Mouse (Mus musculus): ENCODE results near the gene Zbtb1. TPM values are rescaled to one million over a fixed set of nuclear protein-coding genes. Genes with fewer than 3 reads are reported as not detected.
A peak's percentile ranks its signal among the peaks of the same experiment; 100 is the strongest.

Gene Zbtb1
- polyA plus RNA-seq, 1 experiment = 3.5 TPM

DNA sequence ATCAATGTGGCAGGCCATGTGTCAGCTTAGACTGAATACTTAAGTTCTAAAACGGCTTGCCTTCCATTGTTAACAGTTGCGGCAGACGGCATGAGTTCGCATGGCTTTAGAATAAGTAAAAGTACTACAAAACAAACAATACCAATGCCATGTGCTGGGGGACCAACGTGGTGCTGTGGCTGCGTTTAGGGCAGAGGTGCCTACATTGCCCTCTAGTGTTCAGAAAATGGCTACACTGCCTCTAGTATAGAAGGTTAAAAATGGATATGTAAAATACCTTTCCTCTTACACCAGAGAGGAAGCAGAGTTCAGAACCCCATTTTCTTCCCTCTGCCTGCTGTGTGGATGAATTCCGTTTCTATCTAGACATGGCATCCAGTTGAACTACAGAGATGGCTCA is 6.6 kb downstream of the Zbtb1 start:
- peak; percentile 39; the same call in 1 of the 2 replicates for TF ChIP-seq CTCF (IDR thresholded peaks at IDR 0.05; ENCODE audit: extremely low read depth, insufficient read depth, low read length)
- TF ChIP-seq POLR2A (IDR thresholded peaks at IDR 0.05; ENCODE audit: extremely low read depth, insufficient read depth, low read length) = no peak
- no peak overlapping the region for H3K27ac ChIP-seq (ENCODE audit: insufficient read depth, low read length)
- H3K4me3 ChIP-seq (ENCODE audit: insufficient read depth, low read length) = no peak overlapping the region
- no peaks in the 10 kb centered on the region; the same call in 1 of the 2 replicates for H3K4me1 ChIP-seq (ENCODE audit: control insufficient read depth, insufficient read depth, low read length)

GRCm38 (mm10) chr12:76377059-76377458 is 7.0 kb downstream of the Zbtb1 start:
- TF ChIP-seq POLR2A (IDR thresholded peaks at IDR 0.05; ENCODE audit: extremely low read depth, insufficient read depth, low read length) (no peak), CTCF (IDR thresholded peaks at IDR 0.05; ENCODE audit: extremely low read depth, insufficient read depth, low read length) (no peak)
- Histone ChIP-seq H3K27ac (ENCODE audit: insufficient read depth, low read length) (no peak overlapping the region), H3K4me1 (ENCODE audit: control insufficient read depth, insufficient read depth, low read length) (no peaks in the 10 kb centered on the region; the same call in 1 of the 2 replicates), H3K4me3 (ENCODE audit: insufficient read depth, low read length) (no peak overlapping the region)

- Histone ChIP-seq H3K4me3 (ENCODE audit: insufficient read depth, low read length) (no peak overlapping the region), H3K4me1 (ENCODE audit: control insufficient read depth, insufficient read depth, low read length) (no peaks in the 10 kb centered on the region; the same call in 1 of the 2 replicates), H3K27ac (ENCODE audit: insufficient read depth, low read length) (no peak overlapping the region)
- no peak for TF ChIP-seq POLR2A (IDR thresholded peaks at IDR 0.05; ENCODE audit: extremely low read depth, insufficient read depth, low read length)
- no peak for TF ChIP-seq CTCF (IDR thresholded peaks at IDR 0.05; ENCODE audit: extremely low read depth, insufficient read depth, low read length)
Observed at GRCm38 (mm10) chr12:76377726-76378125, 7.7 kb downstream of the Zbtb1 start.

DNA sequence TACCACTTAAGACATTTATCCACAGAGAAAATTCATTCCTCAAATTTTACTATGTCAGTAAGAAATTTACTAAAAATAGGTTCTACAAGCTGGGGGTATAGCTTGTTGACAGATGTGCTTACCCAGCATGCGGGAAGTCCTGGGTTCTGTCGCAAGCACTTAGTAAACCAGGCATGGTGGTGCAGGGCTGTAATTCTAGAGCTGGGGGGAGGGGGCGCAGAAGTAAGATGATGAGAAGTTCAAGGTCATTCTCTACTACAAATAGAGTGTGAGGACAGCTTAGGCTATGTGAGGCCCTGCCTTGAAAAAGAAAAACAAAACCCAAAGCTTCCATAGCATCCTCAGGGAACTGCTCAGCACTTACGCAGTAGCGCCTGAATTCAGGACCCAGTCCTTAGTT is 8.5 kb downstream of the Zbtb1 start:
- no peaks in the 10 kb centered on the region; the same call in 1 of the 2 replicates for H3K4me1 ChIP-seq (ENCODE audit: control insufficient read depth, insufficient read depth, low read length)
- no peak for TF ChIP-seq CTCF (IDR thresholded peaks at IDR 0.05; ENCODE audit: extremely low read depth, insufficient read depth, low read length)
- no peak for TF ChIP-seq POLR2A (IDR thresholded peaks at IDR 0.05; ENCODE audit: extremely low read depth, insufficient read depth, low read length)
- H3K27ac ChIP-seq (ENCODE audit: insufficient read depth, low read length) = no peak overlapping the region
- no peak overlapping the region for H3K4me3 ChIP-seq (ENCODE audit: insufficient read depth, low read length)

DNA sequence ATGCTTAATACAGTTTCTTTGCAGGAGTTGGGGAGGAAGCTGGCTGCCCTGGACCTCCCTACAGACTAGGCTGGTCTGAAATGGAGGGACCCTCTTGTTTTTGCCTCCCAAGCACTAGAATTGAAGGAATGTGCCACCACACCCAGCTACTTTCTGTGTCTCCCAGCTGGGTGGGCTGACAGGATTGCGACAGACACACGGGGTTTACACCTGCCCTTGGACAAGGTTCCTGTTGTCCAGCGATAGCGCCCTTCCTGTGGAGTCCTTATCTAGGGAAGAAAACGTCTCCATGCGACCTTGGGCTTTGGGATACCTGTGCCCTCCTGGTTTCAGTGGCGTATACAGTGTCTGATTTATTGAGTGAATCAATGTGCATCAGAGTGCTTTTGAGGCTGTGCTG is 10.1 kb downstream of the Zbtb1 start:
- no peak for TF ChIP-seq POLR2A (IDR thresholded peaks at IDR 0.05; ENCODE audit: extremely low read depth, insufficient read depth, low read length)
- no peak for TF ChIP-seq CTCF (IDR thresholded peaks at IDR 0.05; ENCODE audit: extremely low read depth, insufficient read depth, low read length)
- H3K27ac ChIP-seq (ENCODE audit: insufficient read depth, low read length) = no peak overlapping the region
- no peaks in the 10 kb centered on the region; the same call in 1 of the 2 replicates for H3K4me1 ChIP-seq (ENCODE audit: control insufficient read depth, insufficient read depth, low read length)
- no peak overlapping the region for H3K4me3 ChIP-seq (ENCODE audit: insufficient read depth, low read length)

DNA sequence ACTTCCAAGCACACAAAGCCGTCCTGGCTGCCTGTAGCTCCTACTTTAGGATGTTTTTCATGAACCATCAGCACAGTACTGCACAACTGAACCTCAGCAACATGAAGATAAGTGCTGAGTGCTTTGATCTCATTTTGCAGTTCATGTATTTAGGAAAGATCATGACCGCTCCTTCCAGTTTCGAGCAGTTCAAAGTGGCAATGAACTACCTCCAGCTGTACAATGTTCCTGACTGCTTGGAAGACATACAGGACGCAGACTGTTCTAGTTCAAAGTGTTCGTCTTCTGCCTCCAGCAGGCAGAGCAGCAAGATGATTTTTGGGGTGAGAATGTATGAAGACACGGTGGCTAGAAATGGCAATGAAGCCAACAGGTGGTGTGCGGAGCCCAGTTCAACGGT is 15.3 kb downstream of the Zbtb1 start:
- Histone ChIP-seq H3K4me1 (ENCODE audit: control insufficient read depth, insufficient read depth, low read length) (no peaks in the 10 kb centered on the region), H3K27ac (ENCODE audit: insufficient read depth, low read length) (no peak overlapping the region), H3K4me3 (ENCODE audit: insufficient read depth, low read length) (no peak overlapping the region)
- TF ChIP-seq POLR2A (IDR thresholded peaks at IDR 0.05; ENCODE audit: extremely low read depth, insufficient read depth, low read length) (no peak), CTCF (IDR thresholded peaks at IDR 0.05; ENCODE audit: extremely low read depth, insufficient read depth, low read length) (no peak)

DNA sequence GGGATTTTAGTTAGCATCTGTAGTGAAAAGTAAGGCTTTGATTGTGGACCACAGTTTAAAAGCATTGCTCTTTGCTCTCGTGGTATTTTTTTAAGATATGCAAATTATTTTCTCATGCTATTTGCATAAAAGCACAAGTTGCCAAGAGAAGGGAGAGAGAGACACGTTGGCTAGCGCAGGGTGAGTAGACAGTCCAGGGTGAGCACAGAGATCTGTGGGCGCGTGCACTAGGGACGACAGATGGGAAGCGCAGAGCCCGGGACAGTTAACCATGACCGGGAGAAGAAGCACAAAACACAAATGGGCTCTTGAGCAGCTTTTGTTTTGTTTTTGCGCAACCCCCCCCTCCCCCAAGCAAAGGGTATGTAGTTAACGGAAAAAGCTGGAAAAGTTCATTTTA is 18.7 kb downstream of the Zbtb1 start:
- H3K4me1 ChIP-seq (ENCODE audit: control insufficient read depth, insufficient read depth, low read length) = no peaks in the 10 kb centered on the region
- H3K4me3 ChIP-seq (ENCODE audit: insufficient read depth, low read length) = no peak overlapping the region
- TF ChIP-seq POLR2A (IDR thresholded peaks at IDR 0.05; ENCODE audit: extremely low read depth, insufficient read depth, low read length) (no peak), CTCF (IDR thresholded peaks at IDR 0.05; ENCODE audit: extremely low read depth, insufficient read depth, low read length) (no peak)
- H3K27ac ChIP-seq (ENCODE audit: insufficient read depth, low read length) = no peak overlapping the region

DNA sequence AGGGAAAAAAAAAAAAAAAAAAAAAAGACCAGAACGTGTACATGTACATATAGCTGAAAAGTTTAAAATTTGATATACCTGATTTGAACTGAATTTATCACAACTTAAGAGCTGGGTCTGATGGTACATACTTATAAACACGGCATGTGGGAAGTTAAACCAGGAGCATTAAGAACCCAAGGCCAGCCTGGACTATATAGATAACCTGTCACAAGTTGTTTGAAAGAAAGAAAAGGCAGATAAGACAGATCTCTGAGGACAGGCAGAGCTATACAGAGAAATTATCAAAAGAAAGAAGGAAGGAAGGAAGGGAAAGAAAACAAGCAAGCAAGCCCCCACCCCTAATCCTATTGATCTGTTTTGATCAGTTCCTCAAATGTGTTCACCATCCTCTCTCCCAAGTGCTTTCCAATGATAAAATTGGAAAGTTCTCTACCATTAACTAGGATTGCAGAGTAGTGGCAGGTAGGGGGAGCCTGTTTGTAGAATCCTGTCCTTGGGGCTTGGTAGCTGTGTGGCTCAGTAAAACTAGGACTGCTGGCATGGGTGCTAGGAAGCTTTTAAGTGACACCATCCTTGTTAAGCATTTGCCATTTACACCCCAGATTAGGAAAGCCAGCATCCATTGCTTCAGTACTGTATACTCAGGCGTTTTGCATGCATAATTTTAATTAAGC is 21.7 kb downstream of the Zbtb1 start:
- TF ChIP-seq CTCF (IDR thresholded peaks at IDR 0.05; ENCODE audit: extremely low read depth, insufficient read depth, low read length) (no peak), POLR2A (IDR thresholded peaks at IDR 0.05; ENCODE audit: extremely low read depth, insufficient read depth, low read length) (no peak)
- Histone ChIP-seq H3K4me1 (ENCODE audit: control insufficient read depth, insufficient read depth, low read length) (no peaks in the 10 kb centered on the region), H3K4me3 (ENCODE audit: insufficient read depth, low read length) (no peak overlapping the region), H3K27ac (ENCODE audit: insufficient read depth, low read length) (no peak overlapping the region)

DNA sequence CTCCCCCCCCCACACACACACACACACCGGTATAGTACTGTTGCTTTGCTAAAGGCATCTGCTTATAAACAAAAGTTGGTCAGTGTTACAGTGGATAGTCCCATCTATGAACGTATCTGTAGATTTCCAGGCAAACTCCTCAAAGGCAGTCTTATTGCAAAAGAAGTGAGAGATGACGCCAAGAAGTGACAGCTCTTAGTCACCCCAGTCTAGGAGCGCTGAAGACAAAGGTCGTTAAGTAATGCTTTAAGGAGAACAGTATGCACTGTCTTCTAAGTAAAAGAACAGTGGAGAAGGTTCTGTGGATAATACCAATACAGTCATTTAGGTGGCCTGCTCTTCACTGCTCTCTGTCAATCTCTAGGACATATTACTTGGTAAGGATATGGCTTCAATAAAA is 22.9 kb downstream of the Zbtb1 start:
- no peak overlapping the region for H3K27ac ChIP-seq (ENCODE audit: insufficient read depth, low read length)
- no peaks in the 10 kb centered on the region for H3K4me1 ChIP-seq (ENCODE audit: control insufficient read depth, insufficient read depth, low read length)
- no peak overlapping the region for H3K4me3 ChIP-seq (ENCODE audit: insufficient read depth, low read length)
- no peak for TF ChIP-seq CTCF (IDR thresholded peaks at IDR 0.05; ENCODE audit: extremely low read depth, insufficient read depth, low read length)
- no peak for TF ChIP-seq POLR2A (IDR thresholded peaks at IDR 0.05; ENCODE audit: extremely low read depth, insufficient read depth, low read length)

DNA sequence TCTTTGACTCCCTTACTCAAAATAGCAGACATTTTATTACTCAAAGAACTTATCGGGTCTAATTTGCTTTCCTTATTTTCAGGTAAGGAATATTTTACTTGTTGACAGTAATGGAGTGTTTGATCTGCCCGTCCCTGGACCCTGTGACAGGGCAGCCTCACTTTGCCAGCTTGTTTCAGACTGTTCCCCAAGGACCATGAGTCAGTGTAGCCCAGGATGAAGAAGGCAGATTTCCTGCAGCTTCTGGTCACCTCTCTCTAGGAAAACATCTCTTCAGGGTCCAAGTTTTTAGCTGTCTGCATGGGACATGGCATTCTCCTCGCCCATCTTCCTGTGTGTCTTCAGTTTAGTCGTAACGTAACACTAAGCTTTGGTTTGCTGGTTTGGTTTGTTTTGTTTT is 27.2 kb downstream of the Zbtb1 start:
- no peaks in the 10 kb centered on the region for H3K4me1 ChIP-seq (ENCODE audit: control insufficient read depth, insufficient read depth, low read length)

More for the DNA sequence above, 27.2 kb downstream of the Zbtb1 start:
- H3K4me3 ChIP-seq (ENCODE audit: insufficient read depth, low read length) = no peak overlapping the region
- TF ChIP-seq CTCF (IDR thresholded peaks at IDR 0.05; ENCODE audit: extremely low read depth, insufficient read depth, low read length) (no peak), POLR2A (IDR thresholded peaks at IDR 0.05; ENCODE audit: extremely low read depth, insufficient read depth, low read length) (no peak)
- no peak overlapping the region for H3K27ac ChIP-seq (ENCODE audit: insufficient read depth, low read length)

Measured in cortical plate, adult 2 months (tissue).